Comparison of ENCODE assay signal across 16 mouse cellular contexts in the genomic region with DNA sequence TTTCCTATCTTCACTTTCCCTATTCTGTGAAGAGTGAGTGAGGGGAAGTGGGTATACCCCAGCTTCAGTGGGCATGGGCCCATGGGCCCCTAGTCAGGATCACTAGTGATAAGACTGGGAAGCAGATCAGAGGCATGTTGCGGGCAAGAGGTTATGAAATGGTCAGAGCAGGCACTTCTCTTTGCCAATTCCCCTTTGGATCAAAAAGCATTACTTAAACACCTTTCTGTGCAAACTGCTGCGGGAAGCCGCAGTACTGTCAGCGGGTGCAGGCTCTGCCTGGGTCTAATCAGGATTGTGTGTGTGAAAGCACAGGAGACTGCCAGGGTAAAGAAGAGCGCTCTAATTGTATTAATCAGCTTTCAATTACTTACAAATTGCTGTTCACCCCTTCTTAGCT.
DNase-seq lines count a peak whose midpoint lies in the region; ATAC-seq lines count a peak whose summit lies in the region.
"Had no signal": no experiment of that assay in that cellular context is flagged by ENCODE, and none has a peak within 500 bp of the region (broad histone marks: within the 10 kb centered on the region; RNA-seq: fewer than 3 reads in every experiment).

No protein-coding gene starts in this region.

- H3K4me2 ChIP-seq in forebrain, embryonic 13.5 days: no peak overlapping the region
- no peak overlapping the region for H3K4me2 ChIP-seq in midbrain, embryonic 11.5 days
- H3K4me2 ChIP-seq: embryonic facial prominence, embryonic 12.5 days; liver, embryonic 11.5 days had no signal

- H3K27ac ChIP-seq in forebrain, embryonic 13.5 days: peak overlapping the region; percentile 55
- H3K27ac ChIP-seq in midbrain, embryonic 11.5 days (ENCODE audit: low read depth, low read length): 0 out of 2 replicates have a peak overlapping the region, but pooled peaks have one; percentile 8
- H3K27ac ChIP-seq: embryonic facial prominence, embryonic 12.5 days; gastrocnemius, adult 2 months had no signal

- H3K9ac ChIP-seq in forebrain, embryonic 13.5 days: no peak overlapping the region
- H3K9ac ChIP-seq in midbrain, embryonic 11.5 days (ENCODE audit: low read length): no peak overlapping the region
- H3K9ac ChIP-seq: embryonic facial prominence, embryonic 12.5 days had no signal

- 27% methylated on average over 5 of the region's 5 CpGs for WGBS in forebrain, embryonic 13.5 days
- WGBS in midbrain, embryonic 11.5 days: 60% methylated on average over 5 of the region's 5 CpGs

- H3K4me3 ChIP-seq in forebrain, embryonic 13.5 days: no peak overlapping the region
- no peak overlapping the region for H3K4me3 ChIP-seq in midbrain, embryonic 11.5 days (ENCODE audit: low read depth, low read length)
- H3K4me3 ChIP-seq: embryonic facial prominence, embryonic 12.5 days; gastrocnemius, adult 2 months had no signal

- no peaks in the 10 kb centered on the region for H3K9me3 ChIP-seq in forebrain, embryonic 13.5 days (replicated peaks)
- H3K9me3 ChIP-seq in midbrain, embryonic 11.5 days (ENCODE audit: control insufficient read depth, low read length): no peaks in the 10 kb centered on the region
- H3K9me3 ChIP-seq: embryonic facial prominence, embryonic 12.5 days had no signal

- peaks cover 47% of the 10 kb centered on the region for H3K4me1 ChIP-seq in forebrain, embryonic 13.5 days
- H3K4me1 ChIP-seq in midbrain, embryonic 11.5 days (ENCODE audit: control insufficient read depth, insufficient read depth, low read length): peaks cover 9% of the 10 kb centered on the region

- no peaks in the 10 kb centered on the region for H3K36me3 ChIP-seq in forebrain, embryonic 13.5 days (ENCODE audit: poor library complexity, severe bottlenecking)
- H3K36me3 ChIP-seq in midbrain, embryonic 11.5 days (ENCODE audit: control insufficient read depth, insufficient read depth, low read length): no peaks in the 10 kb centered on the region
- H3K36me3 ChIP-seq: embryonic facial prominence, embryonic 12.5 days had no signal

- H3K27me3 ChIP-seq in forebrain, embryonic 13.5 days: no peaks in the 10 kb centered on the region
- H3K27me3 ChIP-seq in midbrain, embryonic 11.5 days (ENCODE audit: control insufficient read depth, insufficient read depth, low read length): no peaks in the 10 kb centered on the region
- H3K27me3 ChIP-seq: embryonic facial prominence, embryonic 12.5 days; Patski had no signal

- peak; percentile 55 for DNase-seq in cerebellum, adult 8-10 months
- DNase-seq in cerebellum, postnatal 4 days (ENCODE audit: low spot score in 2 of 2): no peak
- DNase-seq in brain, adult 2 months (ENCODE audit: low read depth, low spot score): peak; percentile 62
- DNase-seq in midbrain, embryonic 11.5 days (ENCODE audit: low spot score, missing footprints): peak; percentile 71
- DNase-seq in kidney, adult 9 months: no peak
- no peak for DNase-seq in kidney, postnatal 4 days
- no peak for DNase-seq in gastrocnemius, postnatal 4 days (ENCODE audit: low spot score in 2 of 2)
- DNase-seq: gastrocnemius, adult 2 months; heart, postnatal 10 days; kidney, postnatal 14 days had no signal

- ATAC-seq in forebrain, embryonic 13.5 days: no peak
- no peak for ATAC-seq in midbrain, embryonic 11.5 days (ENCODE audit: low FRiP score)
- ATAC-seq: intestine, postnatal 0 days; lung, postnatal 0 days; Patski had no signal

Comparison
In these comparisons a context has a peak if more than half of its experiments do, and no peak if none do; other contexts are left out.
1. DNase-seq: peak in cerebellum, adult 8-10 months (single experiment), brain, adult 2 months (single experiment) and midbrain, embryonic 11.5 days (single experiment); none in cerebellum, postnatal 4 days (0 of 2), kidney, adult 9 months (single experiment), kidney, postnatal 4 days (0 of 2) and gastrocnemius, postnatal 4 days (0 of 2).